Mouse (Mus musculus) hindbrain, embryonic 13.5 days (tissue): Measurements from ENCODE around the gene 2810004N23Rik. TPM values are rescaled to one million over a fixed set of nuclear protein-coding genes. Genes with fewer than 3 reads are reported as not detected.

Experiments used
- ATAC-seq: fragments of 200-750 bp; cut with Nextera tagmentation; 2 replicates; pipeline ENCODE4 v1.8.0; 2017; ENCODE audit warnings: moderate TSS enrichment; ENCODE audit not compliant: low FRiP score
- H3K27ac ChIP-seq: fragments of 300-500 bp; sonication (generic); 2 replicates; pipeline ENCODE4 v1.5.1; 2015; ENCODE audit warnings: inconsistent platforms, mild to moderate bottlenecking, moderate library complexity
- H3K27me3 ChIP-seq: fragments of 300-500 bp; sonication (generic); 2 replicates; pipeline ENCODE4 v1.6.1; 2015; ENCODE audit warnings: mild to moderate bottlenecking, inconsistent platforms
- H3K36me3 ChIP-seq: fragments of 300-500 bp; sonication (generic); 2 replicates; pipeline ENCODE4 v1.6.1; 2015; ENCODE audit warnings: mild to moderate bottlenecking, inconsistent platforms
- H3K4me1 ChIP-seq: fragments of 300-500 bp; sonication (generic); replicated peaks from 2 replicates; pipeline ENCODE4 v1.6.1; 2015; ENCODE audit warnings: inconsistent platforms
- H3K4me2 ChIP-seq: fragments of 300-500 bp; sonication (generic); 2 replicates; pipeline ENCODE4 v1.6.1; 2015; ENCODE audit warnings: inconsistent platforms, mild to moderate bottlenecking, moderate library complexity
- H3K4me3 ChIP-seq: fragments of 300-500 bp; sonication (generic); 2 replicates; pipeline ENCODE4 v1.5.1; 2015; ENCODE audit warnings: mild to moderate bottlenecking, inconsistent platforms
- H3K9ac ChIP-seq: fragments of 300-500 bp; sonication (generic); 2 replicates; pipeline ENCODE4 v1.6.1; 2015; ENCODE audit warnings: mild to moderate bottlenecking, inconsistent platforms
- H3K9me3 ChIP-seq: fragments of 300-500 bp; sonication (generic); 2 replicates; pipeline ENCODE4 v1.6.1; 2016; ENCODE audit warnings: inconsistent platforms
- WGBS: fragments of 180-500 bp; shearing (Covaris S2); methylation state at CpG from one replicate; pipeline ENCODE4 v1.1.7; 2015; 5-methylcytosine and 5-hydroxymethylcytosine counted together
- polyA plus RNA-seq: library from polyadenylated mRNA; unstranded; fragments of >200 nt; fragmentation: Nextera tagmentation; extraction: Ambion mirVana; gene quantifications from 2 replicates; pipeline ENCODE4 v1.2.1, GENCODE M21; 2015

2810004N23Rik gene
- 30.4 and 32.1 TPM in 2 replicates for polyA plus RNA-seq

DNA sequence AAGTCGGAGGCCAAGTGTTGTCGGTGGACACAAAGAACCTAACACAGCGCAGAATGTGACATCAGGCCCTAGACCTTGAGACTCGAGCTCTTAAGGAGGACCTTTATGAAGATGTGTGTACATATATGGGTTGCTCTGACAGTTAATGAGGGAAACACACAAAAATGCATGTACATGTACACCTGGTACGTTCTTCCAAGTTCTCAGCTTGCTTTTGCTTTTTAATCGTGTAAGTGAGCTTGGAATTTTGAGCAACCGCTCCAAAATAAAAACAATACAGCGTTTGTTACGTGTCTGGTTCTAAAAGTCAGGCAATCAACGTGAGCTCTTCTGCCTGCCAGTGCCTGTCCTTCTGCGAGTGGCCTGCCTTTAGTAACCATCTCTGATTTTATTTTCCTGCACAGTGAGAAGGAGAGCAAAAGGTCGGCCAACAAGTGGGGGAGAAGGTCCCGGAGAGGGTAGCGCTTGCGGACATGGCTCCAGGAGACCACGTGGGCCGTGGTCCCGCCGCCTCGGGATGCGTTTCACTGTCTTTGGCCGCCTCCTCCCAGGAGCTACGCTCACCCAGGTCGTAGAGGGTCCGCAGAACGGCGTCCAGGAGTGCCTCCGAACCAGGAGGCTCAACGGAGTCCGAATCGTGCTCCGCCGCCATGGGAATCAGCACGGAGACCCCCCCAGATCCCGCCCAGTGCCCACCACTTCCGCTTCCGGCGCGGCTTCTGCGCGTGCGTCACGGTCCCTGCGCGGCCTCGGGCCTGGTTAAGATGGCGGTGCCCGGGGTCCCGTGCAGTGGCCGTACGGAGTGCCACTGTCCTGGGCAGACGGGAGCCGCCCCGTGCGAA is at the start of gene 2810004N23Rik, which contains the start of gene Gnpat:
Gene 2810004N23Rik (minus strand): TSS at position 800 of the 842 bp plus-strand sequence.
Gene Gnpat (plus strand): TSS at position 713 of the 842 bp plus-strand sequence.
- peak; percentile 99 for ATAC-seq
- Histone ChIP-seq H3K27ac (peak within 1 kb of the TSS; percentile 95), H3K9me3 (no peaks in the 10 kb centered on the region), H3K4me3 (peak within 1 kb of the TSS; percentile 93), H3K27me3 (no peaks in the 10 kb centered on the region), H3K36me3 (peaks cover 32% of the 10 kb centered on the region), H3K9ac (peak within 1 kb of the TSS; percentile 95), H3K4me1 (peaks cover 33% of the 10 kb centered on the region), H3K4me2 (peak within 1 kb of the TSS; percentile 86)
- whole genome bisulfite sequencing: 1% methylated on average over 48 of the region's 55 CpGs

- 0 out of 2 replicates have a peak, but pooled peaks cover 6% of the 10 kb centered on the region for H3K4me1 ChIP-seq
- no peaks in the 10 kb centered on the region for H3K27me3 ChIP-seq
- WGBS: 79% methylated on average over 17 of the region's 17 CpGs
- no peaks in the 10 kb centered on the region for H3K9me3 ChIP-seq
- H3K4me3 ChIP-seq: no peak overlapping the region
- H3K4me2 ChIP-seq: no peak overlapping the region
- no peak overlapping the region for H3K27ac ChIP-seq
- no peak for ATAC-seq
- no peak overlapping the region for H3K9ac ChIP-seq
- H3K36me3 ChIP-seq: peaks cover 80% of the 10 kb centered on the region
Measured at GRCm38 (mm10) chr8:124911938-124912872, 49.3 kb upstream of the 2810004N23Rik start.

- H3K9ac ChIP-seq: no peak overlapping the region
- ATAC-seq: no peak
- no peak overlapping the region for H3K4me3 ChIP-seq
- no peaks in the 10 kb centered on the region for H3K27me3 ChIP-seq
- 91% methylated on average over 10 of the region's 10 CpGs for WGBS
- H3K4me1 ChIP-seq: peaks cover 11% of the 10 kb centered on the region; the same call in 1 of the 2 replicates
- H3K27ac ChIP-seq: no peak overlapping the region
- no peaks in the 10 kb centered on the region for H3K9me3 ChIP-seq
- H3K4me2 ChIP-seq: no peak overlapping the region
- H3K36me3 ChIP-seq: peaks cover 97% of the 10 kb centered on the region
Measured at GRCm38 (mm10) chr8:124910349-124910748, 47.4 kb upstream of the 2810004N23Rik start.

GRCm38 (mm10) chr8:124909936-124910335 is 47.0 kb upstream of the 2810004N23Rik start:
- 94% methylated on average over 16 of the region's 16 CpGs for WGBS
- Histone ChIP-seq H3K4me3 (no peak overlapping the region), H3K4me2 (no peak overlapping the region), H3K27ac (no peak overlapping the region), H3K9ac (no peak overlapping the region), H3K36me3 (peaks cover 94% of the 10 kb centered on the region), H3K9me3 (no peaks in the 10 kb centered on the region), H3K27me3 (no peaks in the 10 kb centered on the region), H3K4me1 (peaks cover 12% of the 10 kb centered on the region; the same call in 1 of the 2 replicates)
- no peak for ATAC-seq

- Histone ChIP-seq H3K27me3 (no peaks in the 10 kb centered on the region), H3K9me3 (no peaks in the 10 kb centered on the region), H3K27ac (no peak overlapping the region), H3K4me2 (no peak overlapping the region), H3K4me3 (no peak overlapping the region), H3K9ac (no peak overlapping the region), H3K4me1 (peaks cover 12% of the 10 kb centered on the region; the same call in 1 of the 2 replicates), H3K36me3 (peaks cover 88% of the 10 kb centered on the region)
- ATAC-seq: no peak
- WGBS: 95% methylated on average over 2 of the region's 2 CpGs
Measured at GRCm38 (mm10) chr8:124905482-124905881, 42.6 kb upstream of the 2810004N23Rik start.

- no peak for ATAC-seq
- no peak overlapping the region for H3K4me3 ChIP-seq
- H3K4me2 ChIP-seq: no peak overlapping the region
- WGBS: 98% methylated on average over 15 of the region's 15 CpGs
- H3K9ac ChIP-seq: no peak overlapping the region
- peaks cover 79% of the 10 kb centered on the region for H3K36me3 ChIP-seq
- peaks cover 28% of the 10 kb centered on the region for H3K4me1 ChIP-seq
- no peaks in the 10 kb centered on the region for H3K9me3 ChIP-seq
- no peaks in the 10 kb centered on the region for H3K27me3 ChIP-seq
- H3K27ac ChIP-seq: no peak overlapping the region
Measured at GRCm38 (mm10) chr8:124903198-124903597, 40.3 kb upstream of the 2810004N23Rik start.

DNA sequence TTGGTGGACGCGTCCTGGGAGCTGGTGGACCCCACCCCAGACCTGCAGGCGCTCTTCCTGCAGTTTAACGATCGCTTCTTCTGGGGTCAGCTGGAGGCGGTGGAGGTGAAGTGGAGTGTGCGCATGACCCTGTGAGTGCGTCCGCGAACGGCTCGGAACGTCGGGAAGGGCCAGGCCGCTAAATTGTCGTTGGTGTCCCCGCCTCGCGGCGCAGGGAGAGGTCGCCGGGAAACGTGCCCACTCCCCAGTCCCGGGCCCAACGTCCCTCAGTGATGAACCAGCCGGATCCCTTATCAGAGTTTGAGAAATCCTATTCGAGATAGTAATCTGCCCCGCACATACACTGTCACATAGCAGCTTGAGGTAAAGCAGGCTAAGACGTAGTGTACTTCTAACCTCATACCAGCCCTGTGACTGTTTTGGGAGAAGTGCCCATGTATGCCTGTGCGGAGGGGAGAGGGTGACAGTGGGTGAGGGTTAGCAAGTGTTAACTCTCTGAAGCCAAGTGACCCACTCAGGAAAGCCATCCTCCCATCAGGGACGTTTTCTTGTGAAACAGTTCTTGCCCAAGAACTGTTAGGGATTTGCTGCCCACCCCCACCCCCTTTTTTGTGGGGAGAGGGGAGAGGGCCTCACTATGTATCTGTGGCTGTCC is 35.5 kb upstream of the 2810004N23Rik start:
- no peaks in the 10 kb centered on the region for H3K27me3 ChIP-seq
- peak overlapping the region; percentile 88 for H3K27ac ChIP-seq
- peak overlapping the region; percentile 97 for H3K4me3 ChIP-seq
- peak overlapping the region; percentile 98 for H3K4me2 ChIP-seq
- peak overlapping the region; percentile 95 for H3K9ac ChIP-seq
- H3K36me3 ChIP-seq: peaks cover 58% of the 10 kb centered on the region
- WGBS: 7% methylated on average over 31 of the region's 31 CpGs
- no peaks in the 10 kb centered on the region for H3K9me3 ChIP-seq
- peaks cover 48% of the 10 kb centered on the region for H3K4me1 ChIP-seq
- no peak; the same call in 1 of the 2 replicates for ATAC-seq

DNA sequence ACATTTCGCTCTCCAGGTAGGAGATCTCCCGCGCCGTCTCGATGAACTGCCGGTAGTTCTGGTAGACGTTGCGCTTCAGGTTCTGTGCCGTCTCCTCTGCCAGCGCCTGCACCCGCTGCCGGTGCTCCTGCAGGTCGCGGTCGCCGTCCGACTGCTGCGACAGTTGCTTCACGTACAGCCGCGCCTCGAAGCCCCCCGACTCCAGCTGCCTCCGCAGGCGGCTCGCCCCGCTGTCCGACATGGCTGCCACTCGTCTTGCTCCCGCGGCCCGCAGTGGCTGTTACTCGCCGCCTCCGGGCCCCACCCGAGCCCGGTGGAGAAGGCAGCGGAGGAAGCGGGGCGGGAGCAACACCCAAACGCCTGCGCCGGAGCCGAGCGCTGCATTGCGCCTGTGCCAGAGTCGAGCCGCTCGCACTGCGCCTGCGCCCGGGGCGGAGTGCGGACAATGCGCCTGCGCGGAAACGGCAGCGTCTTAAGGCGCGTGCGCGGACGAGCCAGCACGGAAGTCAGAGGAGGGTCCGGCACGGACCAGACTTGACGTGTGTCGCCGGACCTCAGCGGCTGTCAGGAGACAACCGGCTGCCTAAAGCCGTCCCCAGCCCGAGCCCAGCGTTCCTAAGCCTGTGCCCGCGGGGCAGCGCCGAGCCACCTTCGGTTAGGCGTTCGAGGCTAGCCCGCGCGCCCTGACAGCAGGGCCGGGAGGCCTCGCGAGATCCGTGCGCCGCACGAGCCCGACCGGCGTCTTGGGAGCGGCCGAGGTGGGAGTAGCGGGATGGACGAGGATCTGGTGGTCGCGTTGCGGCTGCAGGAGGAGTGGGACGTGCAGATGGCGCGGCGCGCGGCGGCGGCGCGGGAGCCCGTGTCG is 34.7 kb upstream of the 2810004N23Rik start, which contains the start of the genes Exoc8 and Sprtn:
Gene Exoc8 (minus strand): TSS at position 320 of the 865 bp plus-strand sequence.
Gene Sprtn (plus strand): TSS at position 501 of the 865 bp plus-strand sequence.
- Histone ChIP-seq H3K36me3 (peaks cover 53% of the 10 kb centered on the region), H3K27me3 (no peaks in the 10 kb centered on the region), H3K4me1 (peaks cover 55% of the 10 kb centered on the region), H3K9ac (peak within 1 kb of the TSS; percentile 95), H3K4me3 (peak within 1 kb of the TSS; percentile 97), H3K9me3 (no peaks in the 10 kb centered on the region), H3K27ac (peak within 1 kb of the TSS; percentile 88), H3K4me2 (peak within 1 kb of the TSS; percentile 98)
- ATAC-seq: peak; percentile 88
- under 1% methylated on average over 107 of the region's 114 CpGs for WGBS

DNA sequence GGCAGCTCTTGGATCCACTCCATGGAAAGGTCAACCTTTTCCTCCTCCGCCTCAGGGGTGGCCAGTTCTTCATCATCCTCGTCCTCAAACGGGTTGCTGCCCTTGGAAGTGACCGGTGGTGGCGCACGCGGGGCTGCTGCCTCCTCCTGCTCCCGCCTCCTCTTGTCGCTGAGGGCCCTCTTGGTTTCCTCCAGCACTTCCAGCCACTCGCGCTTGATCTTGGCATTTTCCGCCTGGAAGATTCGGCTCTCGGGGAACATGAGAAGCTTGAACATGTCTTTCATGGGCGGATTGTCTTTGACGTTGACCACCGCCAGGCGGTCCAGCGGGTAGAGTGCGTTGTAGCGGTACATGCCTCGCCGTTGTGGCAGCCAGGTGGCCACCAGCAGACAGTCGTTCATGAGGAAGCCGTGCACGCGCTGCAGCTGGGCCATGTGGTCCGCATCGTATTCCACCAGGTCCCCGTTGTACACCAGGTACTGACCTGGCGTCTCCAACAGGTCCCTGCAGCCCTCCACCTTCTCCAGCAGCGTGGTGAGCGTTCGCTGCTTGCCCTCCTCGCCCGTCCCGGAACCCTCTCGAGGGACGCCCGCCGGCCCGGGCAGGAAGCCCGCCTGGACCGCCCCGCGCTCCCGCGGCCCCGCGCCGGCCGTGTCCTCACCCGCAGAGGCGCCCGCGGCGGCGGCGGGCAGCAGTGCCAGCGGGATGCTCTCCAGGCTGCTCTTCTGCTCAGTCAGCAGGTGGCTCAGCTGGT is 33.9 kb upstream of the 2810004N23Rik start:
- Histone ChIP-seq H3K36me3 (peaks cover 52% of the 10 kb centered on the region), H3K27me3 (no peaks in the 10 kb centered on the region), H3K9me3 (no peaks in the 10 kb centered on the region), H3K4me1 (peaks cover 57% of the 10 kb centered on the region), H3K27ac (peak overlapping the region; percentile 88), H3K4me2 (peak overlapping the region; percentile 98), H3K9ac (peak overlapping the region; percentile 95), H3K4me3 (peak overlapping the region; percentile 97)
- WGBS: under 1% methylated on average over 60 of the region's 60 CpGs
- ATAC-seq: peak; percentile 48

DNA sequence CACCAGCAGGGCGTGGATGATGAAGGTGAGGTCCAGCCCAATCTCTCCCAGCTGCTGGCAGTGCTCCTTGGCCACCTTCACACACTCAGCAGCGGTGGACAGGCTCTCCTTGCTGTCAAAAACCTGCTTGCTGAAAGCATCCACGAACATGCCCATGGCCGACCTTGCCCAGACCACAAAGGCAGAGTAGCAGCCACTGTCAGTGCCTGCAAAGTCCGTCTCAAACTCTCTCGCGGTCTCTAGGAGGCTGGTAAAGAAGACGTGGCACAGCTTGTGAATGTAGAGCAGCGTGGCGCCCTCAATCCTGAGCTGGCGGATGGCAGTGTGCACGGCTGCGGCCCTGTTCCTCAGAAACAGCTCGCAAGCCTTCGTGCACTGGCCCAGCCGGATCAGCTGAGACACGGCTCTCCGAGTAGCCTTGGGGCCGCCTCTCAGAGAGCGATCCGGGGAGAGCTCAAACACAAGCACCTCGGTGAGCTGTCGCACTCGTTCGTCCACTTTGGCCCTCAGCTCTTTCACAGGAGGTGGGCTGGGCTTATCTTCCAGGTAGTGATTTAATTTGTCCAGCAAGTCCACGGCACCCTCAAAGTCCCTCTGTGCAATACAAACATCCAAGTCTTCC is 33.2 kb upstream of the 2810004N23Rik start:
- WGBS: 86% methylated on average over 26 of the region's 26 CpGs
- Histone ChIP-seq H3K9me3 (no peaks in the 10 kb centered on the region), H3K9ac (peak overlapping the region; percentile 95), H3K27ac (peak overlapping the region; percentile 88; the same call in 1 of the 2 replicates), H3K27me3 (no peaks in the 10 kb centered on the region), H3K4me3 (peak overlapping the region; percentile 97), H3K4me1 (peaks cover 57% of the 10 kb centered on the region), H3K36me3 (peaks cover 54% of the 10 kb centered on the region), H3K4me2 (peak overlapping the region; percentile 98)
- ATAC-seq: no peak
